Mouse (Mus musculus) limb, embryonic 13.5 days (tissue): ENCODE data around the gene Cit. TPM values are rescaled to one million over a fixed set of nuclear protein-coding genes. Genes with fewer than 3 reads are reported as not detected.

Source experiments
- ATAC-seq: fragments of 200-750 bp; cut with Nextera tagmentation; 2 replicates; pipeline ENCODE4 v1.8.0; 2017; ENCODE audit warnings: low read depth, moderate number of reproducible peaks, moderate TSS enrichment; ENCODE audit not compliant: low FRiP score
- H3K27ac ChIP-seq: fragments of 300-500 bp; sonication (generic); 2 replicates; pipeline ENCODE4 v1.5.1; 2015; ENCODE audit warnings: inconsistent platforms, mild to moderate bottlenecking, moderate library complexity
- H3K27me3 ChIP-seq: fragments of 300-500 bp; sonication (generic); 2 replicates; pipeline ENCODE4 v1.6.1; 2015; ENCODE audit warnings: mild to moderate bottlenecking, inconsistent platforms
- H3K36me3 ChIP-seq: fragments of 300-500 bp; sonication (generic); 2 replicates; pipeline ENCODE4 v1.6.1; 2015; ENCODE audit warnings: inconsistent platforms, mild to moderate bottlenecking, moderate library complexity
- H3K4me1 ChIP-seq: fragments of 300-500 bp; sonication (generic); 2 replicates; pipeline ENCODE4 v1.6.1; 2015; ENCODE audit warnings: inconsistent platforms
- H3K4me2 ChIP-seq: fragments of 300-500 bp; sonication (generic); replicated peaks from 2 replicates; pipeline ENCODE4 v1.6.1; 2015; ENCODE audit warnings: inconsistent platforms, mild to moderate bottlenecking, moderate library complexity
- H3K4me3 ChIP-seq: fragments of 300-500 bp; sonication (generic); 2 replicates; pipeline ENCODE4 v1.5.1; 2015; ENCODE audit warnings: moderate library complexity, mild to moderate bottlenecking, inconsistent platforms
- H3K9ac ChIP-seq: fragments of 300-500 bp; sonication (generic); 2 replicates; pipeline ENCODE4 v1.6.1; 2015; ENCODE audit warnings: mild to moderate bottlenecking, inconsistent platforms
- H3K9me3 ChIP-seq: fragments of 300-500 bp; sonication (generic); 2 replicates; pipeline ENCODE4 v1.6.1; 2016; ENCODE audit warnings: inconsistent platforms
- WGBS: fragments of 180-500 bp; shearing (Covaris S2); methylation state at CpG from one replicate; pipeline ENCODE4 v1.1.7; 2015; 5-methylcytosine and 5-hydroxymethylcytosine counted together
- polyA plus RNA-seq: library from polyadenylated mRNA; unstranded; fragments of >200 nt; fragmentation: Nextera tagmentation; extraction: Ambion mirVana; gene quantifications from 2 replicates; pipeline ENCODE4 v1.2.1, GENCODE M21; 2015

Gene Cit
- polyA plus RNA-seq, 1 experiment from 2014 or later = 28.6 TPM

GRCm38 (mm10) chr5:115954084-115954483 lies 109.0 kb downstream of the Cit start:
- H3K9me3 ChIP-seq = no peaks in the 10 kb centered on the region; the same call in 1 of the 2 replicates
- H3K9ac ChIP-seq = no peak overlapping the region
- H3K36me3 ChIP-seq = peaks cover 77% of the 10 kb centered on the region
- ATAC-seq = no peak
- H3K4me3 ChIP-seq = no peak overlapping the region
- H3K27me3 ChIP-seq = no peaks in the 10 kb centered on the region
- no peaks in the 10 kb centered on the region for H3K4me1 ChIP-seq
- H3K4me2 ChIP-seq = no peak overlapping the region
- no peak overlapping the region for H3K27ac ChIP-seq
- 88% methylated on average over 6 of the region's 6 CpGs for WGBS

DNA sequence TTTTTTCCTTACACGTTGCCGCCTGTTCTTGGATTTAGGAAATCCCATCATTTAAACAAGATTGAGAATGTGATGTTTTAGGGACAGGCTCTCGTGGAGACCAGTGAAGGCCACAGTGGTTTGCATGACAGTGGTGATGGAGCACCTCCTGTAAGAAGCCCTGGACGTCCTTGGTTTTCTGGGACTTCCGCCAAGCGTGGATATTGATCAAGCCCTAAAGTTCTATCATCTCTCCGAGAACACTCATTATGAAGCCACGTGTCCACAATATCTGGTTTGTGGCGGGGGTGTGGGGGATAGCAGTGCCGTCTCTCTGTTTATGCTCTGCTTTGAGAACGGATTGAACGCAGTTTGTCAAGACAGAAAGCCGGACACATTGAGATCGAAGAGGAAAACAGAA lies 109.5 kb downstream of the Cit start:
- Histone ChIP-seq H3K27me3 (no peaks in the 10 kb centered on the region), H3K4me2 (no peak overlapping the region), H3K9ac (no peak overlapping the region), H3K9me3 (no peaks in the 10 kb centered on the region; the same call in 1 of the 2 replicates), H3K4me3 (no peak overlapping the region), H3K4me1 (no peaks in the 10 kb centered on the region), H3K27ac (no peak overlapping the region), H3K36me3 (peaks cover 76% of the 10 kb centered on the region)
- 94% methylated on average over 14 of the region's 14 CpGs for WGBS
- no peak for ATAC-seq

DNA sequence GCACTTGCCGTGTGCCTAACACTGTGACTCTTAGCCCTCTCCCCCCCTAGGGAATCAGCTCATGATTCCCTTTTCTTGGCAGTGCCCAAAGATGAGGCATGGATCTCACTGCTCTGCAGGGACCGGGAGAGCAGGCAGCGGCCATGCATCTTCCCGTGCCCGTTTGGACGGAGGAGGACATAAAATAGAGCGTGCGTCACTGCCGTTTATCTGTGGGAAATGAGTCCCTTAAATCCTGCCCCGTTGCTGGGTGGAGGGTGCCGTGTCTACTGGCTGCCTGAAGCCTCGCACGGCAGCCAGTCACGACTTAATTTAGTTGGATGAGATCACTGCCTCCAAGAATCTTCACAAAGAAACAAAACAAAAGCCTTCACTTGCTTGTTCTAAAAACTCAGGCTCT lies 110.1 kb downstream of the Cit start:
- Histone ChIP-seq H3K27me3 (no peaks in the 10 kb centered on the region), H3K9ac (no peak overlapping the region), H3K4me1 (no peaks in the 10 kb centered on the region), H3K27ac (no peak overlapping the region), H3K9me3 (no peaks in the 10 kb centered on the region; the same call in 1 of the 2 replicates), H3K36me3 (peaks cover 74% of the 10 kb centered on the region), H3K4me2 (no peak overlapping the region), H3K4me3 (no peak overlapping the region)
- 96% methylated on average over 14 of the region's 14 CpGs for WGBS
- no peak for ATAC-seq

GRCm38 (mm10) chr5:115956048-115956447 lies 111.0 kb downstream of the Cit start:
- Histone ChIP-seq H3K9me3 (no peaks in the 10 kb centered on the region; the same call in 1 of the 2 replicates), H3K9ac (no peak overlapping the region), H3K36me3 (peaks cover 65% of the 10 kb centered on the region), H3K4me3 (no peak overlapping the region), H3K4me2 (no peak overlapping the region), H3K27me3 (no peaks in the 10 kb centered on the region), H3K27ac (no peak overlapping the region), H3K4me1 (no peaks in the 10 kb centered on the region)
- ATAC-seq = no peak
- WGBS = 95% methylated on average over 14 of the region's 14 CpGs

- Histone ChIP-seq H3K4me2 (no peak overlapping the region), H3K4me3 (no peak overlapping the region), H3K9ac (no peak overlapping the region), H3K36me3 (peaks cover 62% of the 10 kb centered on the region), H3K4me1 (no peaks in the 10 kb centered on the region), H3K9me3 (no peaks in the 10 kb centered on the region; the same call in 1 of the 2 replicates), H3K27ac (no peak overlapping the region), H3K27me3 (no peaks in the 10 kb centered on the region)
- no peak for ATAC-seq
- WGBS = 92% methylated on average over 6 of the region's 6 CpGs
Observed at GRCm38 (mm10) chr5:115957177-115957576, 112.1 kb downstream of the Cit start.

- Histone ChIP-seq H3K36me3 (peaks cover 51% of the 10 kb centered on the region), H3K4me3 (no peak overlapping the region), H3K27me3 (no peaks in the 10 kb centered on the region), H3K9ac (no peak overlapping the region), H3K27ac (no peak overlapping the region), H3K4me2 (no peak overlapping the region), H3K9me3 (no peaks in the 10 kb centered on the region; the same call in 1 of the 2 replicates), H3K4me1 (no peaks in the 10 kb centered on the region)
- WGBS = 78% methylated on average over 1 of the region's 1 CpGs
- no peak for ATAC-seq
Observed at GRCm38 (mm10) chr5:115958344-115958743, 113.3 kb downstream of the Cit start.

GRCm38 (mm10) chr5:115958814-115959213 lies 113.7 kb downstream of the Cit start:
- WGBS = 89% methylated on average over 11 of the region's 11 CpGs
- Histone ChIP-seq H3K27me3 (no peaks in the 10 kb centered on the region), H3K36me3 (peaks cover 46% of the 10 kb centered on the region)

GRCm38 (mm10) chr5:115961809-115962208 lies 116.7 kb downstream of the Cit start:
- Histone ChIP-seq H3K9ac (no peak overlapping the region), H3K4me1 (no peaks in the 10 kb centered on the region), H3K27ac (no peak overlapping the region), H3K36me3 (peaks cover 25% of the 10 kb centered on the region), H3K9me3 (no peaks in the 10 kb centered on the region; the same call in 1 of the 2 replicates), H3K27me3 (no peaks in the 10 kb centered on the region), H3K4me2 (no peak overlapping the region), H3K4me3 (no peak overlapping the region)
- ATAC-seq = no peak
- 94% methylated on average over 9 of the region's 9 CpGs for whole genome bisulfite sequencing

More at GRCm38 (mm10) chr5:115958814-115959213, 113.7 kb downstream of the Cit start:
- no peak overlapping the region for H3K27ac ChIP-seq
- no peak overlapping the region for H3K4me2 ChIP-seq
- H3K4me3 ChIP-seq = no peak overlapping the region
- no peak overlapping the region for H3K9ac ChIP-seq
- H3K9me3 ChIP-seq = no peaks in the 10 kb centered on the region; the same call in 1 of the 2 replicates
- no peaks in the 10 kb centered on the region for H3K4me1 ChIP-seq
- ATAC-seq = no peak

DNA sequence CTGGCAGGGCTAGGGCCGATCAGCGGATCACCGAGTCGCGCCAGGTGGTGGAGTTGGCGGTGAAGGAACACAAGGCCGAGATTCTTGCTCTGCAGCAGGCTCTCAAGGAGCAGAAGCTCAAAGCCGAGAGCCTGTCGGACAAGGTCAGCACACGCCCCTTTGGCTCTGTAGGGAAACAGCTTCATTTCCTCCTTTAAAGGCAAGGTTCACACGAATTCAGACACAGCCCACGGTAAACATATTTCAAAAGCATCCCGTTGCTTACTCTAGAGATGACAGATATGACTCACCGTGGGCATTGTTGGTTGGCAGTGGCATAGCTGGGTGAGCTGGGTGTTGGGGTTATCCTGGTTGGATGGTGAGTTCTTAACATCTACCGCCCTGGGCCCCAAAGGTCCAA lies 126.2 kb downstream of the Cit start:
- no peak overlapping the region for H3K27ac ChIP-seq
- H3K4me3 ChIP-seq = no peak overlapping the region
- peaks cover 51% of the 10 kb centered on the region for H3K36me3 ChIP-seq
- H3K4me2 ChIP-seq = no peak overlapping the region
- 86% methylated on average over 15 of the region's 15 CpGs for WGBS
- H3K4me1 ChIP-seq = no peaks in the 10 kb centered on the region
- no peak for ATAC-seq
- H3K9me3 ChIP-seq = no peaks in the 10 kb centered on the region
- no peaks in the 10 kb centered on the region for H3K27me3 ChIP-seq
- H3K9ac ChIP-seq = no peak overlapping the region

DNA sequence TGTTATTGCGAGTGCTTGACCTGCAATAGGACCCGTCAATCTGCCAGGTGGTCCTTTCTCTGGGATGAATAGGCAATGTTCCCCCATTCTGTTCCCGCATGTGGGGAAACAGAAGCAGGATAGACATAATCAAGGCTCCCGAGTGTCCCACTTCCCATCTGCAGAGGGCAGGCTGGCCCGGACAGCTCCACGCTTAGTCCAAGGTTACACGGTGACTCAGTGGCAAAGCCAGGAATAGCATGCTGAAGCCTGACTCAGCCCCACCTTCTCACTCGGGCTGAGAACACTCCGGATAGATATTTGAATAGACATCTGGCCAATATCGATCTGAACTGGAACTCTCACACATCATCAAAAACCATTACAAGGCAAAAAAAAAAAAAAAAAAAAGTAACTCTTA lies 130.6 kb downstream of the Cit start:
- Histone ChIP-seq H3K4me1 (peaks cover 8% of the 10 kb centered on the region; the same call in 1 of the 2 replicates), H3K36me3 (peaks cover 39% of the 10 kb centered on the region), H3K27me3 (no peaks in the 10 kb centered on the region), H3K9me3 (no peaks in the 10 kb centered on the region), H3K4me2 (no peak overlapping the region), H3K9ac (no peak overlapping the region), H3K27ac (no peak overlapping the region), H3K4me3 (no peak overlapping the region)
- ATAC-seq = no peak
- 91% methylated on average over 10 of the region's 10 CpGs for WGBS

DNA sequence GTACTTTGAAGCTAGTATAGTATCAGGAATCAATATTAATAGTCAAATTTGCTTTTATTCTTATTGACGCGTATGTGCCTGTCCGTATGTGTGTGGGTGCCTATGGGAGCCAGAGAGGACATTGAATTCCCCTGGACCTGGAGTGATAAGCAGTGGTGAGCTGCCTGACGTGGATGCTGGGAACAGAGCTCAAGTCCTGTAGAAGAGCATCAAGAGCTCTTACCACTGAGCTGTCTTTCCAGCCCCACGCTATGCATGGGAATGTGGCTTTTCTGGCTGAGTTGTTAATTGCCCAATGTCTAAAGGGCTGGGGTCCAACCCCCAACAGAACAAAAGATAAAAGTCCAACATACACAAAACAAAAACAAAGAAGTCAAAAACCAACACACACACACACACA lies 131.4 kb downstream of the Cit start:
- no peak overlapping the region for H3K4me3 ChIP-seq
- H3K27ac ChIP-seq = no peak overlapping the region
- H3K36me3 ChIP-seq = peaks cover 34% of the 10 kb centered on the region
- H3K4me2 ChIP-seq = no peak overlapping the region
- no peak overlapping the region for H3K9ac ChIP-seq
- no peaks in the 10 kb centered on the region for H3K9me3 ChIP-seq
- no peak for ATAC-seq
- peaks cover 8% of the 10 kb centered on the region; the same call in 1 of the 2 replicates for H3K4me1 ChIP-seq
- 98% methylated on average over 5 of the region's 5 CpGs for WGBS
- H3K27me3 ChIP-seq = no peaks in the 10 kb centered on the region

- Histone ChIP-seq H3K4me3 (no peak overlapping the region), H3K27me3 (no peaks in the 10 kb centered on the region), H3K36me3 (peaks cover 43% of the 10 kb centered on the region), H3K9ac (no peak overlapping the region), H3K4me2 (no peak overlapping the region), H3K9me3 (no peaks in the 10 kb centered on the region), H3K27ac (0 out of 2 replicates have a peak overlapping the region, but pooled peaks have one; percentile 28), H3K4me1 (peaks cover 13% of the 10 kb centered on the region; the same call in 1 of the 2 replicates)
- ATAC-seq = no peak
- WGBS = 48% methylated on average over 10 of the region's 10 CpGs
Observed at GRCm38 (mm10) chr5:115977266-115977665, 132.2 kb downstream of the Cit start.

- H3K9me3 ChIP-seq = no peaks in the 10 kb centered on the region
- no peak overlapping the region for H3K4me2 ChIP-seq
- no peak for ATAC-seq
- no peak overlapping the region; the same call in 1 of the 2 replicates for H3K9ac ChIP-seq
- H3K4me3 ChIP-seq = no peak overlapping the region
- peaks cover 18% of the 10 kb centered on the region for H3K4me1 ChIP-seq
- H3K36me3 ChIP-seq = peaks cover 48% of the 10 kb centered on the region
- 63% methylated on average over 10 of the region's 10 CpGs for WGBS
- H3K27me3 ChIP-seq = no peaks in the 10 kb centered on the region
- H3K27ac ChIP-seq = no peak overlapping the region
Observed at GRCm38 (mm10) chr5:115977757-115978156, 132.7 kb downstream of the Cit start.
